Mouse (Mus musculus): ENCODE results near the gene Plch1.

Plch1 gene

GRCm38 (mm10) chr3:63726667-63727342, 172.5 kb downstream of the Plch1 start:
- in situ Hi-C loops (cut with MseI, MboI) = no loop called here

GRCm38 (mm10) chr3:63693694-63694093, 205.6 kb downstream of the Plch1 start:
- in situ Hi-C loops (cut with MseI, MboI) = no loop called here

DNA sequence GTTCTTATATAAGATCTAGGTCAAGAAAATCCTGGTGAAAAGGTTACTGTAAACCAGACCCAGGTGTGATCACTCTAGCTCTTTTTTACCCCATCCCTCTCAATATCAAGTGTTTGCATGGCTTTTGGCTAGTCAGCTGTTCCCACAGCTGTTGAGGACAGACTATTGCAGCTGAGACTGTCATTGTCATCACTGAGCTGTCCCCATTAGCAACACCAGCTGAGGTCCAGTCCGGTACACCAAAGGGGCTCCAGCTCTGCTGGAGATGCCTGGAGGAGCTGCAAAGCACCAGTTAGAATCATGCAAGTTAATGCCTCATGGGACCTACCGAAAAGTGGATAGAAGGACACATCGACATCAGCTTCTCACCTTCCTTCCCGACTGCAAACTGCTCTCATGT, 206.5 kb downstream of the Plch1 start:
- in situ Hi-C loops (cut with MseI, MboI) = no loop called here

GRCm38 (mm10) chr3:63668779-63669178, 230.5 kb downstream of the Plch1 start:
- in situ Hi-C loops (cut with MseI, MboI) = no loop called here

GRCm38 (mm10) chr3:63665307-63665706, 234.0 kb downstream of the Plch1 start:
- in situ Hi-C loops (cut with MseI, MboI) = no loop called here

- in situ Hi-C loops (cut with MseI, MboI) = no loop called here
These were observed 234.6 kb downstream of the Plch1 start for GRCm38 (mm10) chr3:63664575-63665243.

Measured in mouse trophoblast stem cell (cell line).